Mouse (Mus musculus) heart, postnatal 0 days (tissue): ENCODE results near the gene Macrod1.

ENCODE experiments used
- CTCF ChIP-seq: IDR thresholded peaks from 2 replicates; pipeline ENCODE4 v1.5.1; 2016; ENCODE audit warnings: antibody characterized with exemption, control low read depth, low read depth
- EP300 ChIP-seq: IDR thresholded peaks from 2 replicates; pipeline ENCODE4 v1.6.1; 2016; ENCODE audit warnings: antibody characterized with exemption, low read depth

GRCm38 (mm10) chr19:7062916-7063315, 6.3 kb downstream of the Macrod1 start:
- TF ChIP-seq CTCF (no peak), EP300 (no peak)
